25 mouse cellular contexts compared by ENCODE assay signal in the genomic region with DNA sequence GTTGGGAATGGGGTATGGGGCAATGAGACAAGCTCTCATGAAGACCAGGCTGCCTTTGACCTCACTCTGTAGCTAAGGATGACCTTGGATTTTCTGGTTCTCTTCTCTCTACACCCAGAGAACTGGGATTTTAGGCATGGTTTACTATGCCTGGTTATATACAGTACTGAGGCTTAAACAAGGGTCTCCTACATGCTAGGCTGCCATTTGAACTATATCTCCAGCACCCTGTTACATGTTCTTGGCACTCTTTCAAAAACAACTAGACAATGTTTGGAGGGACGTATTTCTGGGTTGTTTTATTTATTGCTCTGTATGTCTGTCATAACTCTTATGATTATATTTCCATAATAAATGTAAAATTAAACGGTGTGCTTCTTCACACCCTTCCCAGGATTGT.
"Had no signal": no experiment of that assay in that cellular context is flagged by ENCODE, and none has a peak within 500 bp of the region (broad histone marks: within the 10 kb centered on the region; RNA-seq: fewer than 3 reads in every experiment).

No protein-coding gene starts in this region.

- H3K27ac ChIP-seq: heart, adult 2 months; heart, embryonic 13.5 days; heart, embryonic 15.5 days; hindbrain, embryonic 13.5 days; hindbrain, embryonic 15.5 days; hindbrain, postnatal 0 days; kidney, embryonic 15.5 days; kidney, postnatal 0 days; limb, embryonic 13.5 days had no signal

- H3K4me3 ChIP-seq: heart, adult 2 months; heart, embryonic 13.5 days; heart, embryonic 15.5 days; hindbrain, embryonic 13.5 days; hindbrain, embryonic 15.5 days; kidney, embryonic 15.5 days; limb, embryonic 13.5 days had no signal

- H3K27me3 ChIP-seq: heart, embryonic 13.5 days; heart, embryonic 15.5 days; hindbrain, embryonic 13.5 days; hindbrain, embryonic 15.5 days; kidney, embryonic 15.5 days; limb, embryonic 13.5 days had no signal

- H3K4me1 ChIP-seq: hindbrain, embryonic 15.5 days; limb, embryonic 13.5 days had no signal

- H3K36me3 ChIP-seq: heart, embryonic 15.5 days; hindbrain, embryonic 15.5 days; kidney, embryonic 15.5 days had no signal

- H3K9ac ChIP-seq: forebrain, postnatal 0 days; heart, embryonic 13.5 days; heart, embryonic 15.5 days; hindbrain, embryonic 13.5 days; hindbrain, embryonic 15.5 days; kidney, embryonic 15.5 days; limb, embryonic 13.5 days had no signal

- DNase-seq: forebrain, postnatal 0 days; gastrocnemius, postnatal 14 days; gastrocnemius, postnatal 36 days; heart, adult 11 months; heart, adult 2 months; heart, postnatal 14 days; heart, postnatal 36 days; kidney, adult 11 months; kidney, adult 2 months; kidney, adult 9 months; kidney, postnatal 14 days; kidney, postnatal 36 days; layer of hippocampus, adult 9-11 months; layer of hippocampus, postnatal 36 days; left cerebral cortex, postnatal 4 days had no signal

- ATAC-seq: forebrain, postnatal 0 days; hindbrain, postnatal 0 days; intestine, embryonic 16.5 days had no signal

- H3K4me2 ChIP-seq: heart, embryonic 11.5 days; heart, embryonic 13.5 days; heart, embryonic 15.5 days; hindbrain, embryonic 13.5 days; hindbrain, embryonic 15.5 days; kidney, embryonic 15.5 days; limb, embryonic 13.5 days had no signal

- H3K9me3 ChIP-seq: heart, embryonic 13.5 days; heart, embryonic 15.5 days; hindbrain, embryonic 13.5 days; hindbrain, embryonic 15.5 days; kidney, embryonic 15.5 days; limb, embryonic 13.5 days had no signal
